Mouse (Mus musculus): ENCODE results near the gene Ldb3. TPM values are rescaled to one million over a fixed set of nuclear protein-coding genes. Genes with fewer than 3 reads are reported as not detected.

The Ldb3 gene
- polyA plus RNA-seq, 1 experiment, result 0.83 TPM

- TF ChIP-seq CTCF (IDR thresholded peaks at IDR 0.05; ENCODE audit: borderline replicate concordance, extremely low read depth, insufficient read depth, insufficient read length) (no peak), POLR2A (IDR thresholded peaks at IDR 0.05; ENCODE audit: borderline replicate concordance, extremely low read depth, insufficient read depth, insufficient read length, poor library complexity, severe bottlenecking) (no peak)
- DNase-seq (ENCODE audit: low read depth), result no peak
Measured at GRCm38 (mm10) chr14:34570903-34571302, 17.6 kb downstream of the Ldb3 start.

DNA sequence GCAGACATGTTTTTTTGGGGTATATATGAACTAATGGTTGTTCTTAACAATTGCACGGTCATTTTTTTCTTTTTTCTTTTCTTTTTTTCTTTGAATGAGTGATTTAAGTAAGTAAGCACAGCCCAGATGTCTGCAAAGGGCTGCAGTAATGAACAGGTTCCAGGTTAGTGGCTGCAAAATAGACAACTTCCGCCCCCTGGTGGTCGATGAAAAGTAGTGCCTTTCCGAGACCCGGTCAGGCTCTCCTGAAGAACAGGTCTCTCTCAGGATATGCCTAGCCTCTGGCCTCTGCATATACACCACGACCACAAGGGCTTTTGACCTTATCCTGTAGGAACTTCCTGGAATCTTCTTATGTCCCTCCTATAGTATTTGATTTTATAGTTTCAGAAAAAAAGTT is 18.2 kb downstream of the Ldb3 start:
- TF ChIP-seq CTCF (IDR thresholded peaks at IDR 0.05; ENCODE audit: borderline replicate concordance, extremely low read depth, insufficient read depth, insufficient read length) (peak; percentile 88), POLR2A (IDR thresholded peaks at IDR 0.05; ENCODE audit: borderline replicate concordance, extremely low read depth, insufficient read depth, insufficient read length, poor library complexity, severe bottlenecking) (no peak)
- DNase-seq (ENCODE audit: low read depth), result peak; percentile 88

- TF ChIP-seq POLR2A (IDR thresholded peaks at IDR 0.05; ENCODE audit: borderline replicate concordance, extremely low read depth, insufficient read depth, insufficient read length, poor library complexity, severe bottlenecking) (no peak), CTCF (IDR thresholded peaks at IDR 0.05; ENCODE audit: borderline replicate concordance, extremely low read depth, insufficient read depth, insufficient read length) (no peak)
- DNase-seq (ENCODE audit: low read depth), result peak; percentile 28
Measured at GRCm38 (mm10) chr14:34569534-34570194, 18.8 kb downstream of the Ldb3 start.

DNA sequence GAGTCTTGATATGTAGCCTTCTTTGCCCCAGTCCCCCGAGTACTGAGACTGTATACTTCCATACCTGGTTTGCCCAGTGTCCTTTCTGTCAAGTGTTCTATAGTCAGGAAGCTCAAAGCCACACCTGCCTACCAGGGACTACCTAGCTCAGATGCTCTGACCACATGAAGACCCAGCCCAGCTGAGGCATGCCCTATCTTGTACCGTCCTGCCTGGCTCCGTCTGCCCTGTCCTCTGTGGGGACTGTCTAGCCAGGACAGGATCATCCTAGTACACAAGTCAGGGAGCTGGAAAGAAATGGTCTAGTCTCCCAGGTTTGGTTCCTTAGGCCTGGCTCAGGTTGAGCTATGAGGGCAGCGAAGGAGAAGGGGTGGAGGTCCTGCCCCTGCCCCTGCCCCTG is 19.9 kb downstream of the Ldb3 start:
- TF ChIP-seq POLR2A (IDR thresholded peaks at IDR 0.05; ENCODE audit: borderline replicate concordance, extremely low read depth, insufficient read depth, insufficient read length, poor library complexity, severe bottlenecking), result no peak
- TF ChIP-seq CTCF (IDR thresholded peaks at IDR 0.05; ENCODE audit: borderline replicate concordance, extremely low read depth, insufficient read depth, insufficient read length), result no peak
- DNase-seq (ENCODE audit: low read depth), result no peak

DNA sequence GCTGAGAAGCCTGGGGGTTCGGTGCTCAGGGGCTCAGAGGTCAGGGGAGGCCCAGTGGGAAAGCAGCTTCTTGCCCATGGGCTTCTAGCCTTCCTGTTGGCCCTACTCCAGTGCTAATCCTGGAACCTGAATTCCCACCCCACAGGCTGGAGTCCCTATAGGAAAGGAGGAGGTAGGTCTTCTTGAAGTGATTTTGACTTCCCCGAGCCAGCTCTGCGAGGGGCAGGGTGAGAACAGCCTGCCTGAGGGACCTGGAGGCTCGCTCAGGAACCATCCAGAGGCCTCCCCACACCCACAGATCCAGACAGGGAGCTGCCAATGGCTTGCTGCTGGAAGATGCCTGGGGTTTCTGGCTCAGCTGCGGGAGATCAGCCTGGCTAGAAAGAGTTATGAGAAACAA is 20.8 kb downstream of the Ldb3 start:
- TF ChIP-seq POLR2A (IDR thresholded peaks at IDR 0.05; ENCODE audit: borderline replicate concordance, extremely low read depth, insufficient read depth, insufficient read length, poor library complexity, severe bottlenecking) (no peak), CTCF (IDR thresholded peaks at IDR 0.05; ENCODE audit: borderline replicate concordance, extremely low read depth, insufficient read depth, insufficient read length) (no peak)
- no peak for DNase-seq (ENCODE audit: low read depth)

- no peak for DNase-seq (ENCODE audit: low read depth)
- no peak for TF ChIP-seq POLR2A (IDR thresholded peaks at IDR 0.05; ENCODE audit: borderline replicate concordance, extremely low read depth, insufficient read depth, insufficient read length, poor library complexity, severe bottlenecking)
Measured at GRCm38 (mm10) chr14:34566530-34566929, 22.0 kb downstream of the Ldb3 start.

DNA sequence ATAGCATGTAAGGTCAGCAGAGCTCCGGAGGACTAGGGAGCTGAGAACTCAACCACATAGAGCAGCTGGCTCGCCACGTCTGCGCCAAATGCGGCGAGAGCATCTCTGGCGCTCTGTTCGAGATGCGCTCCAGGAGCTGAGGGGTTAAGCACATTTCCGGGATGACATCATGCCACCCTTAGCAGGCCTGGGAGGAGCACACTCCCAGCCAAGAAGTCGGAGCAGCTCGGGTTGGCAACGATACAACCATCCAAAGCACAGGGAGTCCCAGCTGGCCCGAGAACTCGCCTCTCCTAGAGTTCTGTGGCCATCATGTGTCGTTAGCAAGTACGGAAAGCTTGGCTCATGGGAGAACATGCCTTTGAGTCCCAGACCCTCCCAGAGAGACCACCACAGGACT is 22.8 kb downstream of the Ldb3 start:
- TF ChIP-seq CTCF (IDR thresholded peaks at IDR 0.05; ENCODE audit: borderline replicate concordance, extremely low read depth, insufficient read depth, insufficient read length) (no peak), POLR2A (IDR thresholded peaks at IDR 0.05; ENCODE audit: borderline replicate concordance, extremely low read depth, insufficient read depth, insufficient read length, poor library complexity, severe bottlenecking) (no peak)
- DNase-seq (ENCODE audit: low read depth), result peak; percentile 67

- TF ChIP-seq CTCF (IDR thresholded peaks at IDR 0.05; ENCODE audit: borderline replicate concordance, extremely low read depth, insufficient read depth, insufficient read length) (no peak), POLR2A (IDR thresholded peaks at IDR 0.05; ENCODE audit: borderline replicate concordance, extremely low read depth, insufficient read depth, insufficient read length, poor library complexity, severe bottlenecking) (no peak)
- DNase-seq (ENCODE audit: low read depth), result no peak
Measured at GRCm38 (mm10) chr14:34564646-34565045, 23.8 kb downstream of the Ldb3 start.

GRCm38 (mm10) chr14:34562393-34562792 is 26.1 kb downstream of the Ldb3 start:
- no peak for DNase-seq (ENCODE audit: low read depth)
- no peak for TF ChIP-seq CTCF (IDR thresholded peaks at IDR 0.05; ENCODE audit: borderline replicate concordance, extremely low read depth, insufficient read depth, insufficient read length)

DNA sequence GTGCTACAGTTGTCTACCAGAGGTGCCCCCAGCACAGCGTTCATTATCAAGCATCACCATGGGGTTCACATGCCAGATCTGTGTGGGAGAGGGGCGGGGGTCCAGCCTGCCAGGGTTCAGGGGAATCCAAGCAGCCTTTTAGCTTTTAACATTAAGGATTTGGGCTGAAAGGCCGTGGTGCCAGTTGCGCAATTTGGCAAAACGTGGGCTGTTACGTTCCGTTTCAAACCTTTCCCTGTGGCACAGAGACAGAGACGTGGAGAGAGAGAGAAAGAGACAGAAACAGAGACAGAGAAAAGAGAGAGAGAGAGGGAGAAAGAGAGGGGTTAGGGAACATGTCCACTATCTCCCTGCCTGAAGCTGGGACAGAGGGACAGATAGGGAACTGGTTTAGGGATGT is 26.8 kb downstream of the Ldb3 start:
- no peak for TF ChIP-seq POLR2A (IDR thresholded peaks at IDR 0.05; ENCODE audit: borderline replicate concordance, extremely low read depth, insufficient read depth, insufficient read length, poor library complexity, severe bottlenecking)
- TF ChIP-seq CTCF (IDR thresholded peaks at IDR 0.05; ENCODE audit: borderline replicate concordance, extremely low read depth, insufficient read depth, insufficient read length), result no peak

DNA sequence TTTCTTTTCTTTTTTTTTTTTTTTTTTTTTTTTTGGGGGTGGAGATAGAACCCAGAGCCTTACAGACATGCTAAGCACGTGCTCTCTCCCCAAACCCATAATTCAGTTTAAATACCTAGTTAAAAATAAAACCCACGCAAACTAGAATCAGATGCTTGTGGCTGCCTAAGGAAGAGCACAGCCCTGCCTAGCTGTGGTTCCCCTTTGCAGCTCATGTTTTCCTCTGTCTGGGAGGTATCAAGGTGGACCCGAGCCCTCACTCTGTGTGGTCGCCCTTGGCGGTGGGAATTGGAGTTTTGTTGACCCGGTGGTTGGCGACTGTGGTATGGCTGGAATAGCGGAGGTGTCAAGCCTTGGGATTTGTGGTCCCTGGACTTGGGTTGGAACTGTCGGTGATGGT is 29.5 kb downstream of the Ldb3 start:
- no peak for TF ChIP-seq POLR2A (IDR thresholded peaks at IDR 0.05; ENCODE audit: borderline replicate concordance, extremely low read depth, insufficient read depth, insufficient read length, poor library complexity, severe bottlenecking)
- TF ChIP-seq CTCF (IDR thresholded peaks at IDR 0.05; ENCODE audit: borderline replicate concordance, extremely low read depth, insufficient read depth, insufficient read length), result no peak
- DNase-seq (ENCODE audit: low read depth), result no peak

More for the DNA sequence above, 26.8 kb downstream of the Ldb3 start:
- no peak for DNase-seq (ENCODE audit: low read depth)

DNA sequence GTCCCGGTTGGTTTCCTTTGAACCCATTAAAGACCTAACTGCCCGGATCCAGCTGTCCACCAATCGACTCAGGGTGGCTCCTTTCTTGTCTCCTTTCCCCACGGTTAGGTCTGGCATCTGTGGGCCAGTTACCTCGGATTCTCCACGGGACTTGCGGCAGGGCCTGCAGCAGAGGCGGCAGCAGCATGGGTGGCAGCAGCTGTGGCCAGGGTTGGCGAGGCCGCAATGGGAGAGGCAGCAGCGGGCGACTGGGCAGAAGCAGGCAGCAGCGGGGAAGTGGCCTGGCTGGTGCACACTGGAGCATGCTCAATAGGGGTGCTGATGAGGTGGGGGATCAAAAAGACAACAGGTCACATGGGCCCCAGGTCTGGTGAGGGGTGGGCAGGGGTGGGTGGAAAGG is 33.3 kb downstream of the Ldb3 start:
- no peak for DNase-seq (ENCODE audit: low read depth)
- TF ChIP-seq POLR2A (IDR thresholded peaks at IDR 0.05; ENCODE audit: borderline replicate concordance, extremely low read depth, insufficient read depth, insufficient read length, poor library complexity, severe bottlenecking), result no peak

DNA sequence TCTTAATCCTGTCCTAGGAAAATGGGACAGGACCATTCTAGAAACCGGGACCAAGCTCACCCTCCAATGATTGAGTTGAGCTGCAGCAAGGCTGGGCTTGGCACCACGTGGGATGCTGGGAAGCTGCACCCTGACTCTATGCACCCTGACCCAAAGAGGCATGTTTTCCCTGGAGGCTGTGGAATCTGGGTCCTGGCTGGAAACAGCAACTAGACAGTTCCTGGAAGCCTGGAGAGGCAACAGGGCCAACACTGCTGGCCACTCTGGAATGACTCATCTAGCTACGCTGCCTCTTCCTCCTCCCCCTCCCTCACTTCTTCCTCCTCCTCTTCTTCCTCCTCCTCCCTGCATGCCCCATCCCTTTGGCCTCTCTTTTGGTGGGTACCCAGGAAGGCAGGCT is 34.4 kb downstream of the Ldb3 start:
- no peak for DNase-seq (ENCODE audit: low read depth)
- no peak for TF ChIP-seq POLR2A (IDR thresholded peaks at IDR 0.05; ENCODE audit: borderline replicate concordance, extremely low read depth, insufficient read depth, insufficient read length, poor library complexity, severe bottlenecking)
- TF ChIP-seq CTCF (IDR thresholded peaks at IDR 0.05; ENCODE audit: borderline replicate concordance, extremely low read depth, insufficient read depth, insufficient read length), result no peak

All from brain, embryonic 14.5 days (tissue).